Mouse (Mus musculus): Measurements from ENCODE around the gene Tmtc2.
A peak's percentile ranks its signal among the peaks of the same experiment; 100 is the strongest.

Tmtc2 gene

DNA sequence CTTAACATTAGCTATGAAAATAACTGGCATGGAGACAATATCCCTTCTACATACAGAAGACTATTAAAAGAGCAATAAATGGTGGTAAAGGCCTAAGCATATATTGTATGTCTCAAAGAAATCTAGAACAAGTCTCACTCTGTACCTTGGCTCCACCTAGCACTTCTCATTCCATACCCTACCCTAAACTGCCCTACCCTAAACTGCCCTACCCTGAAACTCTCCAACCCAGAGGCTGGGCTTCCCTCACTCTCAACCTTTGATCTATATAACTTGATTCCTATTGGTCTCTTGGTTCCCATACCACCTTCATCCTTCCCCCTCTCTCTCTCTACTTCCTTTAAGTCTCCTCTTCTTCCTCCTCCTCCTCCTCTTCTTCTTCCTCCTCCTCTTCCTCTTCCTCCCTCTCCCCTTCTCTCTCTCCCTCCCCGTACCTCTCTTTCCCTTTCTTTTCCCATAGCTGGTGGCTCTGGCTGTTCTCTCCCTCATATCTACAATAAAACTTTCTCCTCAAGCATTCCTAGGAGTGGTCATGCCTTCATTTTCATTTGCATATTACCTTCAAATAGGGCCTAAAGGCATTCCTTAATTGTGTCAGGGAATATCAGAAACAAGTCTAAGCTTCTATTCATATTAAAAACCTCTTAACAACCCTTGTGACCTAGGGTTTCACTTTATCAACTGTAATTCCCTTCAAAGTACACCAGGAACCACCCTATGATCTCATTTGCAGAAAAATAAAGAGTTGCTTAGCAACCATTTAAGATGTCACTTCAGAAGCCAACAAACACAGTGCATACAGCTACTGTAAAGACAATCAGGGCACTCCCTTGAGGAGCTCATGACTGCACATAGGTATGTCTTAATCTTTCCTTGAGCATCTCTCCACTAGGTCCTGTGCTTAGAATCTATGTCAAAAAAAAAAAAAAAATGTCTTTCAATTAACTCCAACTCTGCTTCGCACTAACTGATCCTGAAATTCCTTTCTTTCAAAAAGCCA lies 29.9 kb downstream of the Tmtc2 start:
- DNase-seq, result no peak

GRCm38 (mm10) chr10:105542081-105542480 lies 32.2 kb downstream of the Tmtc2 start:
- DNase-seq, result no peak

DNA sequence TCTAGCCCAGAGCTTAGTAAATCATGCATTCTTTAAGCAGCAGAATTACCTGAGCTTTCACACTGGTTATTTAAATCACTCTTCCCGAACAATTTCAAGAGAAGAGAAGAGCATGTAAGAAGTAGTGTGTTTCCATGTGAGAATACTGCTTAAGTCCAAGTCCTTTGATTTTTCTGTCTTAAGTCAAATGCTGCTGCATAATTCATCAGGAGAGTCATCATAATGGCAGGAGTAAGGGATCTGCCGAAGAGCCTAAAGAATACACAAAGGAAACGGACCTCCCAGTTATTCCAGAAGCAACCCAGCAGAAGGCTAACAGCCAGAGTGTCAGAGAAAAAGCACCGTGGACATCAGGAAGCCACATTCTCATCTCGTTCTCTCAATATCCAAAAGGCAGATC lies 34.6 kb downstream of the Tmtc2 start:
- DNase-seq, result no peak

DNA sequence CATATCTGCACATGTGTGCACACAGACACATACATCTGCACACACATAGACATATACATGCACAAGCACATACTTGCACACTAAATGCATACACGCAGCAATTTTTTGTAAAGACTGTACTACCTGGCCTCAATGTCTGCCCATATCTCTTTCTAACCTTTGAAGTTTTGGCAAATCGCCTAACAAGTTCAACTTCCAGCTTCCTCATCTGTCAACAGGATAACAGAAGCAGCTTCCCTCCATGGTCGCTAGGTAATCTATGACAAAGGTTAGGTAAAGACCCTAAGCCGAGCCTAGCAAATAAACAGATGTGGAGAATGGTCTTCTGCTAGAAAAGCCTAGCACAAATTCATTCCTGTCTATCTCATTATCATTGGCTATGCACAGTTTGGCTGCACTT lies 37.3 kb downstream of the Tmtc2 start:
- DNase-seq, result no peak

- DNase-seq, result no peak
Measured at GRCm38 (mm10) chr10:105535848-105536247, 38.4 kb downstream of the Tmtc2 start.

GRCm38 (mm10) chr10:105532747-105533146 lies 41.5 kb downstream of the Tmtc2 start:
- no peak for DNase-seq

- DNase-seq, result no peak
Measured at GRCm38 (mm10) chr10:105532019-105532525, 42.2 kb downstream of the Tmtc2 start.

DNA sequence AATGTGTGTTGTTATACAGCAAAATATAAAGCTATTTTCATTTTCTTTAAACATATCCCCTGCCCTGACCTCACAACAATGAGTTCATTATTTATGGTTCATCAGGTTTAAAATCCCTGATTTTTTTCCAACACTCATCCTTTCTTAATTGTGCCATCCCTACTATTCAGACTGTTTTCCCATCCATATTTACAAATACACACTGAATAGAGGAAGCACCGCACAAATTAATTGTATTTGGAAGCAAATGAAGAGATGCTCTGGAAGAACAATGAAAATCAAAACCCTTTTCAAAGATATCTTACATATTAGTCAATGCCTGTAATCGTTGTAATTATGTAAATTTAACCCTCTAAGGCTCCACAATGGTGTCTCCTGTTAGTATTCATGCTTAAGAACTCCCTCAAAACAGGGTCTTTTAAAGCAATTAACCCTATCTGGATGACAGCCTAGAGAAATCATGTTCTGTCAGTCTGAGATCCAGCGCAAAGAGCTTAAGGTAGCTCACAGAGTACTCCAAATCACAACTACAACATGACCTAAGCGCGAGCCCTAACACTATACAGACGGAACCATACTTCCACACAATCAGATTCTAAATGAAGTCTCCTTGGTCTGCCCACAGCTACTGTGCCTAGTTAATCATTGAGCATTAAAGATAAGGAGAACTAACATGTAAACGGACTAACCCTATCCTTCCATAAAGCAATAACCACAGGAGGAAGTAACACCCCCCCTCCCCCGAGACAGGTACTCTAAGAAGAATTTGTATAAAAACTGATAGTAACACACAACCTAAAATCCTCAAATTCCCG lies 43.0 kb downstream of the Tmtc2 start:
- no peak for DNase-seq

DNA sequence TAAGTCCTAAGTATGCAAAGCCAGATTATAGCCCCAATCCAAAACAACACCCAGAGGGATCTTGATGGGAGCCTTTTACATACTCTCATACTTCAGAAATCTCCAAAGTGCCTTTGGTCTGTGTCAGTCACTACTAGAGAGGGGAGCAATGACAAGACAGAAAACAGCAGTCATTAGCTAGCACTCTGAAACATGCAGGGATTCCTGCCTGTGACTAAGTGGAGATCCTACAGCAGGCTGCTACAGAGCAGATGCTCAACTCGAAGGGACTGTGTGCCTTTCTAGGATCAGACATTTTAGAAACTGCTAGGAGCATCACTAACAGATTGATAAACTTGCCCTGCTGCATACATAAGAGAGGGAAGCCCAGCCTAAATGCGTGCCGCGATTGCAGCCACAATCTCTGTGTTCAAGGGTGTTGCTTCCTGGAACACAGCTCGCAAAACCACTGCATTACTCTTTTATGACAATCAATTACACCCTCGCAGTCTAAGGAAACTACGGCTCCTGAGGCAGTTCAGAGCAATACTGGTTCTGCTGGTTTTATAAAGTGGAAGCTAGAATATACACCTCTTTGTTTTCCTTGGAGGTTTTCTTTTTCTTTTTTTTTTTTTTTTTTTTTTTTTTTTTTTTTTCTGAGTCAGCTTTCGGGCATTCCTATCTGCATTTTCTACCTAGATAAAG lies 50.7 kb downstream of the Tmtc2 start:
- DNase-seq, result peak; percentile 28

GRCm38 (mm10) chr10:105522431-105522830 lies 51.8 kb downstream of the Tmtc2 start:
- no peak for DNase-seq

GRCm38 (mm10) chr10:105519154-105519806 lies 55.0 kb downstream of the Tmtc2 start:
- no peak for DNase-seq

DNA sequence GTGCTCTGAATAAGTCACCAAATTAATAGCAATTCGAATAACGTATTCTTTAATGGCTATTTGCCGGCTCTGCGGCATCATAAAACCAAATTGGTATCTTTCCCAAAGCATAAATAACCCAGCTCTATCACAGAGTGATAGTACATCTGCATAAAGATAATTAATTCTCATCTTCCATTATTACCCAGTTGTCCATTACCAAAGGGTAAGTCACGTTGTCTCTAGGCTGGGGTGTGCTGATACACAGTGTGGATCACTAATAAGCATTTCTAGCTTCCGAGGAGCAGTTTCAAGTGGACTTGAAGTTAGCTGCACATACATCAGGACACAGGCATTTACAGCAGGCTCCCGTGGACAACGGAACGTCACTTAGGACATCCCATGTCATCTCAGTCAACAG lies 56.1 kb downstream of the Tmtc2 start:
- DNase-seq, result no peak

DNA sequence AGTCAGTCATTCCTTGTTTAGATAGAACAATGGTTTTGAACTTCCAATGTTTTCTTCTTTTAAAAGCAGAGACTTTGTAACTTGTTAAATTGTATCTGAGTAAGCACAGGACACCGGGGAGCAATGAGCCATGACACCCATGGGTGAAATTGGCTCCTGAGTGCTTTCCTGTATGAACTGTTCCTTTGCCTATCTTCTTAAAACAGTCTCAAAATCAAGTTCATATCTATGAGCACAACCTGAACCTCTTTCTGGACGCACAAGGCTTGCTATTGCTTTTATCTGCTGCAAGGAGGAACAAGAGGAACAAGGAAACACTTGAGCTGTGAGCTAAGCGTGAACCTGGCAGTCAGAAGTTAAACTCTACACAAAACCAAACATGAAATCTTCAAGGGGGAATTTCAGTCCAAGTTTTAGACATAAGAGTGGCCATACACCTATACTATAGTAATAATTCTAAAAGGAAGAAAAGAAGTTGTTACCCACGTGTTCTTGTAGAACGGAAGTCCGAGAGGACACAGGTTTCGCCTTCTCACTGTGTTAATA lies 60.4 kb downstream of the Tmtc2 start:
- no peak for DNase-seq

DNA sequence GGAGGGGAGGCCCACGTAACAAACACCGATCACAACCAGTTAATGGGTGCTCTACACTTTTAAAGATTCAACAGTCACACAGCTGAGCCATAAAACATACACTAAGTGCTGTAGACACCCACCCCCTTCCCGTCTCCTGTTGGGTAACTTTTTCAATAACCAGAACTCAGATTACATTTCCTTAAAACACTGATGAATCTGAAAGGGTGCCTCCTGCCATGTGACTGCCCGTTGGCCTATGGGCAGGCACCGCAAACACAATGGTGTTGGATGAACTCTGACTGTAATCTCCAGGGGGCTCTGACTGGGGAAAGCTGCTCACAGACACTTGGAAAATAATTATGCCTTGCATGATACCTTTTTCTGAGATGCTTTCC lies 64.4 kb downstream of the Tmtc2 start:
- no peak for DNase-seq

GRCm38 (mm10) chr10:105509146-105509895 lies 64.9 kb downstream of the Tmtc2 start:
- no peak for DNase-seq

GRCm38 (mm10) chr10:105507982-105508786 lies 66.1 kb downstream of the Tmtc2 start:
- no peak for DNase-seq

DNA sequence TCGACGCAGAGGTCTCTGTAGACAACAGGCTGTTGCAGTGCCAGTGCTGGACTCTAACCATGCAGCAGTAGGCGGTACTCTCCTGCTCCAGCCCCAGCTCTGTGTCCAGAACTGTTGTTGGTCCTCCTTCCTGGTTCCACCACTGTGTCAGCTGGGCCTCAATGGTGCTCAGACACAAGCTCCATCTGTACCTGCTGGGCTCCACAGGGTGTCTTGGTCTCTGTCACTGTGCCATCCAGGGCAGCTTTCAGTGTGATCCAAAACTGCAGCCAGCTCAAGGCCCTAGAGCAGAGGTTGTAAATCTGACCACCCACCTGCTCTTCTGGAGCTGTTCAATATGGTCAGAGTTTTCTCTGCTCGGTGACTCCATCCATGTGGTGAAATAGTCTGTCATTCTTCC lies 68.2 kb downstream of the Tmtc2 start:
- DNase-seq, result no peak

DNA sequence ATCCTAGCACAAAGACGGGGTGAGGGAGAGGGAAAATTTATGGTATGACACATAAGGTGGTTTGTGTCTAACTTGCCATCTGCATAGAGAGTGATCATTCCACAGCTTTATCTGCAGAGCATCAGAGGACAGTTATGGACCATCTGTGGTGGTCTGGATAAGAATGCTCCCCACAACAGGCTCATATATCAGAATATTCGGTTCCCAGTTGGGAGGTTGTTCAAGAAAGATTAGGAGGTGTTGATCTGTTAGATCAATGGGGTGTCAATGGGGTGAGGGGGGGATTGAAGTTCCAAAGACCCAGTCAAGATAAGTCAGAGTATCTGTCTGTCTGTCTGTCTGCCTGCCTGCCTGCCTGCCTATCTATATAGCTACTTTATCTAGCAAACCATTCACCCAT lies 69.8 kb downstream of the Tmtc2 start:
- DNase-seq, result no peak

DNA sequence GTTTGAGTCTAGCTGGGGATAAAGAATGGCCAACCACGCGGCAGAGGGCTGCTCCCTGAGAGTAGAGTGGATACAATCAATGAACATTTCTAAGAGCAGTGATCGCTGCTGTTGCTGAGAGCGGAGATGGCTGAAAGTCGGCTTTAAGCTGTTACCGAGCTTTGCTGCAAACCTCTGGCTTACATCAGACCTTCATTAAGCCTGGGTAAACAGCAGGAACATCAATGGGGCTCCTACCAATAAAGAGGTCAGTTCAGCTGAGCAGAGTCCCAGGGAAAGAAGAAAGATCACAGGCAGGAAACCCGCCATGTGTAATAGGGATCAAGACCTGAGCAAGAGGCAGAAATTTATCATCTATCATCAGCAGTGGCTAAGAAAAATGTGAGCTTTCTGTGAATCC lies 72.5 kb downstream of the Tmtc2 start:
- no peak for DNase-seq

GRCm38 (mm10) chr10:105500482-105500881 lies 73.8 kb downstream of the Tmtc2 start:
- DNase-seq, result no peak

- DNase-seq, result no peak
Measured at GRCm38 (mm10) chr10:105495248-105495647, 79.0 kb downstream of the Tmtc2 start.
